Mouse (Mus musculus): ENCODE results near the gene Agbl1. TPM values are rescaled to one million over a fixed set of nuclear protein-coding genes. Genes with fewer than 3 reads are reported as not detected.

The Agbl1 gene
- total and polyA plus RNA-seq, 3 experiments = 0.08 to 0.21 (median 0.11) TPM

- DNase-seq = peak in 1 of 2 experiments; percentile 27
Observed at GRCm38 (mm10) chr7:76788561-76789306, 559.0 kb downstream of the Agbl1 start.

GRCm38 (mm10) chr7:76790041-76790440 is 560.4 kb downstream of the Agbl1 start:
- H3K27ac ChIP-seq = no peak overlapping the region
- no peaks in the 10 kb centered on the region for H3K27me3 ChIP-seq (ENCODE audit: control insufficient read depth, insufficient read depth, low read length)
- H3K79me2 ChIP-seq (replicated peaks; ENCODE audit: control insufficient read depth, insufficient read depth, low read length) = no peaks in the 10 kb centered on the region
- no peaks in the 10 kb centered on the region for H3K36me3 ChIP-seq (ENCODE audit: control insufficient read depth, insufficient read depth, low read length)
- H3K9ac ChIP-seq (ENCODE audit: low read depth, low read length) = no peak overlapping the region
- H3K4me3 ChIP-seq = no peak overlapping the region
- no peak for TF ChIP-seq EP300 (IDR thresholded peaks at IDR 0.05; ENCODE audit: insufficient read depth, low read depth, low read length)
- no peak for TF ChIP-seq POLR2A (IDR thresholded peaks at IDR 0.05; ENCODE audit: insufficient read depth, low read depth, low read length)
- TF ChIP-seq CTCF (IDR thresholded peaks at IDR 0.05) = no peak
- no peaks in the 10 kb centered on the region for H3K4me1 ChIP-seq (ENCODE audit: control insufficient read depth, insufficient read depth, low read length)
- 33% methylated on average over 2 of the region's 2 CpGs for WGBS
- intact Hi-C loops (cut with DNase I) = no loop called here
- DNase-seq = no peak

More at GRCm38 (mm10) chr7:76788561-76789306, 559.0 kb downstream of the Agbl1 start:
- H3K4me1 ChIP-seq (ENCODE audit: control insufficient read depth, insufficient read depth, low read length) = no peaks in the 10 kb centered on the region
- no peak overlapping the region for H3K9ac ChIP-seq (ENCODE audit: low read depth, low read length)
- 13% methylated on average over 1 of the region's 1 CpGs for WGBS
- H3K27ac ChIP-seq = no peak overlapping the region
- H3K4me3 ChIP-seq = no peak overlapping the region
- H3K36me3 ChIP-seq (ENCODE audit: control insufficient read depth, insufficient read depth, low read length) = no peaks in the 10 kb centered on the region
- no peak for TF ChIP-seq EP300 (IDR thresholded peaks at IDR 0.05; ENCODE audit: insufficient read depth, low read depth, low read length)
- TF ChIP-seq POLR2A (IDR thresholded peaks at IDR 0.05; ENCODE audit: insufficient read depth, low read depth, low read length) = no peak
- intact Hi-C loops (cut with DNase I) = no loop called here
- no peaks in the 10 kb centered on the region for H3K79me2 ChIP-seq (replicated peaks; ENCODE audit: control insufficient read depth, insufficient read depth, low read length)
- no peaks in the 10 kb centered on the region for H3K27me3 ChIP-seq (ENCODE audit: control insufficient read depth, insufficient read depth, low read length)

- intact Hi-C loops (cut with DNase I) = no loop called here
- DNase-seq = peak in 1 of 2 experiments; percentile 8
- no peaks in the 10 kb centered on the region for H3K79me2 ChIP-seq (replicated peaks; ENCODE audit: control insufficient read depth, insufficient read depth, low read length)
- H3K36me3 ChIP-seq (ENCODE audit: control insufficient read depth, insufficient read depth, low read length) = no peaks in the 10 kb centered on the region
- H3K9ac ChIP-seq (ENCODE audit: low read depth, low read length) = no peak overlapping the region
- no peaks in the 10 kb centered on the region for H3K27me3 ChIP-seq (ENCODE audit: control insufficient read depth, insufficient read depth, low read length)
- H3K4me3 ChIP-seq = no peak overlapping the region
- no peaks in the 10 kb centered on the region for H3K4me1 ChIP-seq (ENCODE audit: control insufficient read depth, insufficient read depth, low read length)
- no peak for TF ChIP-seq CTCF (IDR thresholded peaks at IDR 0.05)
- no peak for TF ChIP-seq POLR2A (IDR thresholded peaks at IDR 0.05; ENCODE audit: insufficient read depth, low read depth, low read length)
- TF ChIP-seq EP300 (IDR thresholded peaks at IDR 0.05; ENCODE audit: insufficient read depth, low read depth, low read length) = no peak
- H3K27ac ChIP-seq = no peak overlapping the region
- WGBS = 53% methylated on average over 4 of the region's 4 CpGs
Observed at GRCm38 (mm10) chr7:76791247-76791646, 561.6 kb downstream of the Agbl1 start.

GRCm38 (mm10) chr7:76810003-76810402 is 580.3 kb downstream of the Agbl1 start:
- Histone ChIP-seq H3K79me2 (replicated peaks; ENCODE audit: control insufficient read depth, insufficient read depth, low read length) (no peaks in the 10 kb centered on the region), H3K27me3 (ENCODE audit: control insufficient read depth, insufficient read depth, low read length) (no peaks in the 10 kb centered on the region), H3K9ac (ENCODE audit: low read depth, low read length) (no peak overlapping the region), H3K4me1 (ENCODE audit: control insufficient read depth, insufficient read depth, low read length) (no peaks in the 10 kb centered on the region), H3K27ac (no peak overlapping the region), H3K4me3 (no peak overlapping the region), H3K36me3 (ENCODE audit: control insufficient read depth, insufficient read depth, low read length) (no peaks in the 10 kb centered on the region)
- intact Hi-C loops (cut with DNase I) = no loop called here
- TF ChIP-seq EP300 (IDR thresholded peaks at IDR 0.05; ENCODE audit: insufficient read depth, low read depth, low read length) (no peak), CTCF (IDR thresholded peaks at IDR 0.05) (no peak), POLR2A (IDR thresholded peaks at IDR 0.05; ENCODE audit: insufficient read depth, low read depth, low read length) (no peak)
- DNase-seq = no peak
- 24% methylated on average over 3 of the region's 3 CpGs for WGBS

- no peaks in the 10 kb centered on the region for H3K79me2 ChIP-seq (replicated peaks; ENCODE audit: control insufficient read depth, insufficient read depth, low read length)
- DNase-seq = no peak
- no peak for TF ChIP-seq POLR2A (IDR thresholded peaks at IDR 0.05; ENCODE audit: insufficient read depth, low read depth, low read length)
- no peak for TF ChIP-seq CTCF (IDR thresholded peaks at IDR 0.05)
- no peak for TF ChIP-seq EP300 (IDR thresholded peaks at IDR 0.05; ENCODE audit: insufficient read depth, low read depth, low read length)
- no peak overlapping the region for H3K27ac ChIP-seq
- intact Hi-C loops (cut with DNase I) = no loop called here
- H3K9ac ChIP-seq (ENCODE audit: low read depth, low read length) = no peak overlapping the region
- no peak overlapping the region for H3K4me3 ChIP-seq
- no peaks in the 10 kb centered on the region for H3K4me1 ChIP-seq (ENCODE audit: control insufficient read depth, insufficient read depth, low read length)
- H3K36me3 ChIP-seq (ENCODE audit: control insufficient read depth, insufficient read depth, low read length) = no peaks in the 10 kb centered on the region
- H3K27me3 ChIP-seq (ENCODE audit: control insufficient read depth, insufficient read depth, low read length) = no peaks in the 10 kb centered on the region
- 57% methylated on average over 2 of the region's 2 CpGs for WGBS
Observed at GRCm38 (mm10) chr7:76820571-76820970, 590.9 kb downstream of the Agbl1 start.

- no peak for DNase-seq
- no peaks in the 10 kb centered on the region for H3K36me3 ChIP-seq (ENCODE audit: control insufficient read depth, insufficient read depth, low read length)
- no peaks in the 10 kb centered on the region for H3K4me1 ChIP-seq (ENCODE audit: control insufficient read depth, insufficient read depth, low read length)
- H3K27ac ChIP-seq = no peak overlapping the region
- no peaks in the 10 kb centered on the region for H3K27me3 ChIP-seq (ENCODE audit: control insufficient read depth, insufficient read depth, low read length)
- TF ChIP-seq POLR2A (IDR thresholded peaks at IDR 0.05; ENCODE audit: insufficient read depth, low read depth, low read length) (no peak), EP300 (IDR thresholded peaks at IDR 0.05; ENCODE audit: insufficient read depth, low read depth, low read length) (no peak), CTCF (IDR thresholded peaks at IDR 0.05) (no peak)
- no peak overlapping the region for H3K4me3 ChIP-seq
- no peak overlapping the region for H3K9ac ChIP-seq (ENCODE audit: low read depth, low read length)
- H3K79me2 ChIP-seq (replicated peaks; ENCODE audit: control insufficient read depth, insufficient read depth, low read length) = no peaks in the 10 kb centered on the region
- 70% methylated on average over 3 of the region's 3 CpGs for WGBS
- intact Hi-C loops (cut with DNase I) = no loop called here
Observed at GRCm38 (mm10) chr7:76842146-76842545, 612.5 kb downstream of the Agbl1 start.
